Mouse (Mus musculus) forebrain, postnatal 0 days (tissue): ENCODE measurements around the gene Slc5a5. TPM values are rescaled to one million over a fixed set of nuclear protein-coding genes. Genes with fewer than 3 reads are reported as not detected.

Source experiments
- ATAC-seq: fragments of 200-750 bp; cut with Nextera tagmentation; 2 replicates; pipeline ENCODE4 v1.8.0; 2017; ENCODE audit warnings: mild to moderate bottlenecking, moderate library complexity
- DNase-seq: peaks from one replicate; pipeline ENCODE4 v3.0.0-alpha.2; 2015
- H3K27ac ChIP-seq: fragments of 300-500 bp; sonication (generic); 2 replicates; pipeline ENCODE4 v1.5.1; 2014; ENCODE audit warnings: low read depth, mild to moderate bottlenecking, antibody characterized with exemption, low read length, moderate library complexity, mixed read lengths
- H3K27me3 ChIP-seq: fragments of 300-500 bp; sonication (generic); 2 replicates; pipeline ENCODE4 v1.6.1; 2014; ENCODE audit warnings: mild to moderate bottlenecking, low read length, mixed read lengths; ENCODE audit not compliant: insufficient read depth
- H3K36me3 ChIP-seq: fragments of 300-500 bp; sonication (generic); 2 replicates; pipeline ENCODE4 v1.6.1; 2014; ENCODE audit warnings: mild to moderate bottlenecking, moderate library complexity; ENCODE audit not compliant: insufficient read depth
- H3K4me1 ChIP-seq: fragments of 300-500 bp; sonication (generic); 2 replicates; pipeline ENCODE4 v1.6.1; 2014; ENCODE audit warnings: antibody characterized with exemption; ENCODE audit not compliant: insufficient read depth
- H3K4me2 ChIP-seq: fragments of 300-500 bp; sonication (generic); 2 replicates; pipeline ENCODE4 v1.6.1; 2014; ENCODE audit warnings: low read depth, mild to moderate bottlenecking, moderate library complexity
- H3K4me3 ChIP-seq: fragments of 300-500 bp; sonication (generic); 2 replicates; pipeline ENCODE4 v1.5.1; 2014; ENCODE audit warnings: low read depth, low read length, mixed read lengths
- H3K9ac ChIP-seq: fragments of 300-500 bp; sonication (generic); 2 replicates; pipeline ENCODE4 v1.6.1; 2014; ENCODE audit warnings: mild to moderate bottlenecking
- H3K9me3 ChIP-seq: fragments of 300-500 bp; sonication (generic); 2 replicates; pipeline ENCODE4 v1.6.1; 2016; ENCODE audit warnings: low read length
- CTCF ChIP-seq: sonication (generic); IDR thresholded peaks from 2 replicates; pipeline ENCODE4 v1.5.1; 2016; ENCODE audit warnings: antibody characterized with exemption, control low read depth, low read depth
- WGBS: fragments of 180-500 bp; shearing (Covaris S2); extraction: QIAGEN DNeasy Blood & Tissue Kit; methylation state at CpG from one replicate; pipeline ENCODE4 v1.1.7; 2014; 5-methylcytosine and 5-hydroxymethylcytosine counted together
- polyA plus RNA-seq: library from polyadenylated mRNA; unstranded; fragments of >200 nt; fragmentation: Nextera tagmentation; extraction: Ambion mirVana; gene quantifications from 2 replicates; pipeline ENCODE4 v1.2.1, GENCODE M21; 2015
- total RNA-seq: library from RNA; depleted of rRNA; stranded (reverse); fragments of >200 nt; gene quantifications from 2 replicates; pipeline ENCODE4 v1.2.3, GENCODE M21; 2014

The Slc5a5 gene
- total and polyA plus RNA-seq, 2 experiments from 2014 or later, result 2.2 to 3.6 TPM

GRCm38 (mm10) chr8:70892896-70893655 lies 519 bp upstream of the Slc5a5 start:
- peaks cover 25% of the 10 kb centered on the region for H3K27me3 ChIP-seq
- peak; percentile 21 for DNase-seq
- no peak overlapping the region for H3K4me2 ChIP-seq
- H3K27ac ChIP-seq, result no peak overlapping the region
- ATAC-seq, result no peak
- TF ChIP-seq CTCF, result no peak
- WGBS, result 35% methylated on average over 20 of the region's 20 CpGs
- H3K9ac ChIP-seq, result no peak overlapping the region
- no peaks in the 10 kb centered on the region for H3K9me3 ChIP-seq
- peaks cover 4% of the 10 kb centered on the region; the same call in 1 of the 2 replicates for H3K4me1 ChIP-seq
- peaks cover 27% of the 10 kb centered on the region for H3K36me3 ChIP-seq
- 0 out of 2 replicates have a peak overlapping the region, but pooled peaks have one; percentile 0 for H3K4me3 ChIP-seq

- Histone ChIP-seq H3K4me1 (peaks cover 1% of the 10 kb centered on the region; the same call in 1 of the 2 replicates), H3K9me3 (no peaks in the 10 kb centered on the region), H3K9ac (no peak overlapping the region), H3K36me3 (peaks cover 27% of the 10 kb centered on the region), H3K27ac (no peak overlapping the region), H3K27me3 (peaks cover 25% of the 10 kb centered on the region), H3K4me3 (no peak overlapping the region), H3K4me2 (no peak overlapping the region)
- no peak for TF ChIP-seq CTCF
- DNase-seq (no peak), ATAC-seq (no peak)
- WGBS, result 16% methylated on average over 21 of the region's 21 CpGs
Measured at GRCm38 (mm10) chr8:70891356-70891755, 1.2 kb downstream of the Slc5a5 start.

- Histone ChIP-seq H3K27me3 (peaks cover 25% of the 10 kb centered on the region), H3K9me3 (no peaks in the 10 kb centered on the region), H3K36me3 (peaks cover 25% of the 10 kb centered on the region), H3K4me2 (no peak overlapping the region), H3K9ac (no peak overlapping the region), H3K4me3 (no peak overlapping the region), H3K27ac (no peak overlapping the region), H3K4me1 (no peaks in the 10 kb centered on the region)
- WGBS, result 94% methylated on average over 5 of the region's 5 CpGs
- no peak for TF ChIP-seq CTCF
- no peak for ATAC-seq
- no peak for DNase-seq
Measured at GRCm38 (mm10) chr8:70890656-70891055, 1.9 kb downstream of the Slc5a5 start.

GRCm38 (mm10) chr8:70887669-70888068 lies 4.9 kb downstream of the Slc5a5 start:
- no peak overlapping the region for H3K9ac ChIP-seq
- no peak overlapping the region for H3K4me3 ChIP-seq
- peaks cover 3% of the 10 kb centered on the region; the same call in 1 of the 2 replicates for H3K36me3 ChIP-seq
- no peaks in the 10 kb centered on the region for H3K9me3 ChIP-seq
- 5% methylated on average over 17 of the region's 18 CpGs for WGBS
- no peak for TF ChIP-seq CTCF
- H3K4me1 ChIP-seq, result no peaks in the 10 kb centered on the region
- peak overlapping the region; percentile 23; the same call in 1 of the 2 replicates for H3K4me2 ChIP-seq
- DNase-seq (no peak), ATAC-seq (peak; percentile 40; the same call in 1 of the 2 replicates)
- H3K27me3 ChIP-seq, result peaks cover 16% of the 10 kb centered on the region
- no peak overlapping the region for H3K27ac ChIP-seq

GRCm38 (mm10) chr8:70885612-70886011 lies 6.9 kb downstream of the Slc5a5 start:
- no peak overlapping the region for H3K27ac ChIP-seq
- no peaks in the 10 kb centered on the region for H3K36me3 ChIP-seq
- H3K4me3 ChIP-seq, result no peak overlapping the region
- H3K4me2 ChIP-seq, result no peak overlapping the region
- WGBS, result 22% methylated on average over 12 of the region's 12 CpGs
- DNase-seq (no peak), ATAC-seq (no peak)
- no peak overlapping the region for H3K9ac ChIP-seq
- H3K27me3 ChIP-seq, result peaks cover under 1% of the 10 kb centered on the region
- no peaks in the 10 kb centered on the region for H3K9me3 ChIP-seq
- no peak for TF ChIP-seq CTCF
- no peaks in the 10 kb centered on the region for H3K4me1 ChIP-seq

GRCm38 (mm10) chr8:70884683-70885082 lies 7.9 kb downstream of the Slc5a5 start:
- Histone ChIP-seq H3K4me3 (no peak overlapping the region), H3K9me3 (no peaks in the 10 kb centered on the region), H3K27me3 (no peaks in the 10 kb centered on the region; the same call in 1 of the 2 replicates), H3K36me3 (no peaks in the 10 kb centered on the region), H3K4me1 (no peaks in the 10 kb centered on the region), H3K27ac (no peak overlapping the region), H3K9ac (no peak overlapping the region), H3K4me2 (no peak overlapping the region)
- 87% methylated on average over 10 of the region's 10 CpGs for WGBS
- ATAC-seq (no peak), DNase-seq (no peak)
- no peak for TF ChIP-seq CTCF

- Histone ChIP-seq H3K9me3 (no peaks in the 10 kb centered on the region), H3K27me3 (no peaks in the 10 kb centered on the region; the same call in 1 of the 2 replicates), H3K36me3 (no peaks in the 10 kb centered on the region), H3K27ac (no peak overlapping the region), H3K9ac (no peak overlapping the region), H3K4me2 (no peak overlapping the region), H3K4me3 (no peak overlapping the region), H3K4me1 (no peaks in the 10 kb centered on the region)
- ATAC-seq (no peak), DNase-seq (no peak)
- TF ChIP-seq CTCF, result no peak
- 77% methylated on average over 4 of the region's 4 CpGs for WGBS
Measured at GRCm38 (mm10) chr8:70884186-70884585, 8.4 kb downstream of the Slc5a5 start.
